21 mouse cellular contexts compared by ENCODE assay signal in the genomic region with DNA sequence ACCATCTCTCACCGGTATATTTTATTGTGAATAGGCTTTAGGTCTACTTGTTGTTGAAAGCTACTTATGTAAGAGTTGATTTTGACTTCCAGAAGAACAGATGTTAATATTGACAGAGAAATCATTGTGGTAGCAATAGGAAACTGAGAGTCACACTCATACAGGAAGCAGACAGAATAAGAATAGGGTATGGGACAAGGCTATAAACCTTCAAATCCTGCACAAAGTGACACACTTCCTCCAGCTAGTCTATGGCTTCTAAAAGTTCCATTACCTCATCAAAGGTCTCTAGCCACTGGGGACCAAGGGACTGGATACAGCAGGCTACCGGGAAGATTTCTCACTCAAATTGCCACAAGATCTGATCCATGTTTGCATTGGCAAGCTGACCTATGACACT.
"Had no signal": no experiment of that assay in that cellular context is flagged by ENCODE, and none has a peak within 500 bp of the region (broad histone marks: within the 10 kb centered on the region; RNA-seq: fewer than 3 reads in every experiment).

No protein-coding gene starts in this region.

- DNase-seq: cerebellum, adult 8-10 months; cerebellum, adult 9-10 months; cerebellum, adult 9-11 months; cerebellum, postnatal 10 days; cerebellum, postnatal 14 days; cerebellum, postnatal 25 days; cerebellum, postnatal 36 days; embryo, embryonic 11 days; forebrain, postnatal 0 days; gastrocnemius, adult 2 months; gastrocnemius, postnatal 10 days; gastrocnemius, postnatal 14 days; gastrocnemius, postnatal 25 days; gastrocnemius, postnatal 36 days; heart, adult 11 months; heart, adult 18-20 months; heart, adult 2 months had no signal

- ATAC-seq: forebrain, embryonic 13.5 days; forebrain, embryonic 14.5 days; forebrain, embryonic 15.5 days; forebrain, embryonic 16.5 days; forebrain, postnatal 0 days had no signal
